Mouse (Mus musculus) urinary bladder, adult 2 months (tissue): ENCODE data around the gene Tmem246. TPM values are rescaled to one million over a fixed set of nuclear protein-coding genes. Genes with fewer than 3 reads are reported as not detected.
"Not testable (repeated sequence)": the region's sequence is repeated elsewhere in the genome, so short reads cannot be mapped to it uniquely, and the experiment has no call there.

ENCODE experiments used
- DNase-seq: peaks from one replicate; pipeline ENCODE4 v3.0.0; 2022; ENCODE audit warnings: low spot score
- polyA plus RNA-seq: library from polyadenylated mRNA; depleted of rRNA; stranded (reverse); fragments of >200 nt; gene quantifications from 2 replicates; pipeline ENCODE4 v1.2.3, GENCODE M21; 2012; rRNA removed

Tmem246 gene
- 55.7 and 56.8 TPM in 2 replicates for polyA plus RNA-seq

DNA sequence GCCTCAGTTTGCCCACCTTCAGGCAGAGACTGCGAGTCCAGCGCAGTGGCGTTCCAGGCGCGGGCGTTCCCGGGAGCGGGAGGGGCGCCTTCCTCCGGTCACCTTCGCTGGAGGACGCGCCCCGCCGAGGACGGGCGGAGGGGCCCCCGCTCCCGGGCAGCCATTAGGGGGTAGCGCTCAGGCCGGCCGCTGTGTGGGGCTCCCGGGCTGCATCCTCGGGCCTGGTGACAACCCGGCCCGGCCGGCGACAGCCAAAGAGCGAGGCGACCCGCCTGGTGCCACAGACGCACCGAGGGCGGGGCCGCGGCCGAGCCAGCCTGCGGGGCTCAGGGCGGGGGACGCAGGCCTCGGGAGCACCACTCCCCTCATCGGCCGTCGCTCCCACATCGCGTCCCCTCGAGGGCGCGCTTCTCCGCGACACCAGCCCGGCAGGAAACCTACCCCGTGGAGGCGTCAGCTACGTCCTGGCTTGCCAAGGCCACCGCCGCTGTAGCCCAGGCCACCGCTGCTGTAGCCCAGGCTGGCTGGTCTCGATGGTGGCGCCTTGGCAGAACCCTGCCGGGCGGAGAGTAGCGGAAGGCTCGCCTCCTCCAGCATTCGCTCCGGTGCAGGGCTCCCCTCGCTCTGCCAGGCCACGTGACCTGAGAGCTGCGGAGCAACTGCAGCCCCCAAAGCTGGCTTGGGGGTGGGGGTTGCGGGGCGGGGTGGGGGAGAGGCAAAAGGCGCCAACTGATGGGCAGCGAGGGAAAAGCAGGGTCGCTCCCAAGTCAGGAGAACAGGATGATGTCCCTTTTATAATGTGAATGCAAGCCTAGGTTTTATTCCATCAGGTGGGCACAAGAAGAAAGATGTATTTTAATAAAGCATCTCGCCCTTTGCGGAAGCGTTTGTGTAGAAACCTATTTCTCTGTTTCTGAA is at the start of gene Tmem246:
Gene Tmem246, minus strand, starts transcription at position 694 of the 918 bp plus-strand sequence.
- DNase-seq: peak; percentile 81

GRCm38 (mm10) chr4:49639913-49640312 is 42.2 kb upstream of the Tmem246 start:
- DNase-seq: no peak

- DNase-seq: no peak
These were observed 40.1 kb upstream of the Tmem246 start for GRCm38 (mm10) chr4:49637821-49638220.

- DNase-seq: no peak
These were observed 34.4 kb upstream of the Tmem246 start for GRCm38 (mm10) chr4:49632139-49632481.

GRCm38 (mm10) chr4:49631319-49632138 is 33.9 kb upstream of the Tmem246 start, which contains the start of gene Rnf20:
Rnf20 (plus strand) TSS chr4:49632006.
- peak; percentile 85 for DNase-seq

DNA sequence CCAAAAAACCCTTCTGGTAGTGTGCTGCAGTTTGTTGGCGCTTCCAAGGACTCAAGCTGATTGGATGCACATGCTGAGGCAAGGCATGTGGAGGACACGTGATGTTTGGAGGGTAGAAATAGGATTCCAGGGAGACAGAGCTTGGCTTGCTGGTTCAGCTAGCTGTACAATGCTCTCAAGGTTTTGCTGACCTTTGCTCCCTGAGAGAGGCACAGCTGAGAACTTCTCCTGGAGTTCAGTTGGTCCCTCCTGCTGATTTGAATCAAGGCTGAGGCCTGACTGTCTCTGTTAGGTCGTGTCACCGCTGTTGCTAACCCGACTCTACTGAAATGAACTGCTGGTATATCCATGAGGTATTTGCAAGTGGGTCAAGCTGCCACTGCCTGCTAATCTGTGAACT is 31.3 kb upstream of the Tmem246 start:
- DNase-seq: no peak

GRCm38 (mm10) chr4:49626973-49627372 is 29.3 kb upstream of the Tmem246 start:
- peak; percentile 38 for DNase-seq

DNA sequence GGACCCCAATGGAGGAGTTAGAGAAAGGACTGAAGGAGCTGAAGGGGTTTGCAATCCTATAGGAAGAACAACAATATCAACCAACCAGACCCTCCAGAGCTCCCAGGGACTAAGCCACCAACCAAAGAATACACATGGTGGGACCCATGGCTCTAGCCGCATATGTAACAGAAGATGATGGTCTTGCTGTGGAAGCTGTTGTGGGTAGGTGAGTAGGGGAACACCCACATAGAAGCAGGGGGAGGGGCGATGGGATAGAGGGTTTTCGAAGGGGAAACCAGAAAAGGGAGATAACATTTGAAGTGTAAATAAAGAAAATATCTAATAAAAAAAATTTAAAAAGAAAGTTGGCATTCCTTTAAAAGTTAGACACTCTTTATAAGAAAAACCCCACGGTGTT is 27.3 kb upstream of the Tmem246 start:
- not testable (repeated sequence) for DNase-seq

DNA sequence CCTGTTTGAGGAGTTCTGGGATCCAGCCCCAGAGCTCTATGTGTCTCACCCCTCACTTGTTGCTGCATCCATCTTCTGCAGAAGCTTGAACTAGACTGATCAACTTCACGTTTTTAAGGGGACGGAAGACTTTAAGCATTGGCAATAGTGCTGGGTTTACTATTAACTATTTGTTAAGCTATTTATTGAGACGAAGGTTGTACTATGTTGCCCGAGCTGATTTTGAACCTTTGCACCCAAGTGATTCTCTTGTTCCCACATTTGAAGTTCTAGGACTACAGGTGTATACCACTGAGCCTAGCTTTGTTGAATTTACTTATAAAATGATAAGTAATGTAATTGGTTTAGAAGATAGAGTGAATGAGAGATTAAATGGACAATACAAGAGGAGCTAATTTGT is 26.2 kb upstream of the Tmem246 start:
- no peak for DNase-seq

- no peak for DNase-seq
These were observed 24.6 kb upstream of the Tmem246 start for GRCm38 (mm10) chr4:49622272-49622671.

DNA sequence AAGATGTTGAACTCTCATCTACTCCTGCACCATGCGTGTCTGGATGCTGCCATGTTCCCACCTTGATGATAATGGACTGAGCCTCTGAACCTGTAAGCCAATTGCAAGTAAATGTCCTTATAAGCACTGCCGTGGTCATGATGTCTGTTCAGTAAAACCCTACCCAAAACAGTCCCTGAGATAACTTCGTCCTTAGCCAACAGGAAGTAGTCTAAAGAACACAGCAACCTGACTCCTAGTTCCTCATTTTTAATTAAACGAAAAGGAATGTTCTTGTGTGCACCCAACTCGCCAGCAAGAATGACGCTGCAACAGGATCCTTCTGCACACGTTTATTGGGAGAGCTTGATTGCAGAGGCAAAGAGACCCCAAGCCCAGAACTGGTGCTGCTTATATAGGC is 22.2 kb upstream of the Tmem246 start:
- DNase-seq: not testable (repeated sequence)

DNA sequence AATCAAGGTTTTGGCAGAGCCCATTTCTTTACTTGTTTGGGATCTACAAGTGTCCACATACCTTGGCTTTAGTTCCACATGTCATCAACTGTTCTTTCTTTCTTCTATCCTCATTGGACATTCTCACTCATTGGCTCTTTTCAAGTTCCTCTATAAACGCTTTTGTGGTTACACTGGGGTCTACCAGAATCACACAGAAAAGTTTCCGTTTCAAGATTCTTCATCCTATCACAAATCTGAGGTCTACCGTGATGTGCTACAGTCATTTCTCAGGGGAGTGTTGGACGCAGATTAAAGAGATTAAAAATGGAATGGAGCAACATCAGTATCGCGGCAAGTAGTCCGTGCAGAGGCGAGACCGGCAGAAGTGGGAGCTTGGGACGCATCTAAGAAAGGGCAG is 19.2 kb upstream of the Tmem246 start:
- no peak for DNase-seq

GRCm38 (mm10) chr4:49605459-49605858 is 7.8 kb upstream of the Tmem246 start:
- DNase-seq: no peak

DNA sequence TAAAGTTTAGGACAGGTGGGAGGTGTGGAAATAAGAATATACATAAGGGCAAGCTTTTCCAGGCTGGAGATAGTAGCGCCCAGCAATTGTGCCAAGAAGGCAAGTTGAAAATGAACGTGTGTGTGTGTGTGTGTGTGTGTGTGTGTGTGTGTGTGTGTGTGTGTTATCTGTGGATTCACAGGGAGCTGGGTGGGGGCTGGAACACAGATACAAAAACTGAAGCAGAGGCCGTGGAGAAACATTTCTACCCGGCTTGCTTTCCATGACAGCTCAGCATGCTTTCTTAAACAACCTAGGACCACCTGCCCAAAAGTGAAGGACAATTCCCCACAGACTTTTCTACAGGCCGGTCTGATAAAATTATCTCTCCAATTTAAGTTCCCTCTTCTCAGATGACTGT is 6.9 kb upstream of the Tmem246 start:
- no peak for DNase-seq

DNA sequence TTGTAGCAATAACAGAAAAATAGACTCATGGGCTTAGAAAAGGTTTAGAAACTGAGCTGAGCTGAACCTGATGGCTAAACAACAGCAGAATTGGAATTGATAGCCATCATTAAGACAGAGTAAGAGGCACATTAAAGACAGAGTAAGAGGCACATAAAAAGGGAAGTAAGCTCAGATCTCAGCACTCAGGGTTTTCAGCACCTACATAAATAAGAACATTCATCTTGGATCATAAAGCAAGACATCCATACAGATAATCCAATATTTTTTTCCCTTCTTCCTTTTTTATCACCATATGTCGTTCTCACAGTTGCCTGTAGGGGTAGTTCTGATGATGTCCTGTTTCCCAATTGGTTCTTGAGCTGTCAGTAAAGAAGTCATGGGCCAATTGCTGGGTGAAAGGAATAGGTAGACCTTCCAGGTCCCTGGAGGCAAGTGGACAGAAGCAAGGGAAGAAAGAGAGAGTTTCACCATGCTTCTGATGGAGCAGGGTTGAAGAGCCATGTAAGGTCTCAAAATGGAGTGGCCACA is 6.4 kb upstream of the Tmem246 start:
- no peak for DNase-seq

GRCm38 (mm10) chr4:49603161-49603560 is 5.5 kb upstream of the Tmem246 start:
- no peak for DNase-seq

- no peak for DNase-seq
These were observed 862 bp downstream of the Tmem246 start for GRCm38 (mm10) chr4:49596846-49597182.

- DNase-seq: no peak
These were observed 7.5 kb downstream of the Tmem246 start for GRCm38 (mm10) chr4:49590152-49590551.

GRCm38 (mm10) chr4:49586811-49587210 is 10.9 kb downstream of the Tmem246 start:
- DNase-seq: no peak

- DNase-seq: no peak
These were observed 12.1 kb downstream of the Tmem246 start for GRCm38 (mm10) chr4:49585524-49586101.

- DNase-seq: no peak
These were observed 13.5 kb downstream of the Tmem246 start for GRCm38 (mm10) chr4:49583965-49584831.
